Mouse (Mus musculus) cortical plate, adult 2 months (tissue): ENCODE measurements around the gene Kcne1l. TPM values are rescaled to one million over a fixed set of nuclear protein-coding genes. Genes with fewer than 3 reads are reported as not detected.

Source experiments
- H3K27ac ChIP-seq: fragments of 200-500 bp; 2 replicates; pipeline ENCODE4 v1.5.1; 2012; ENCODE audit warnings: low read length, control low read depth, inconsistent platforms; ENCODE audit not compliant: insufficient read depth
- H3K4me1 ChIP-seq: fragments of 200-500 bp; 2 replicates; pipeline ENCODE4 v1.6.1; 2011; ENCODE audit warnings: low read length; ENCODE audit not compliant: control insufficient read depth, insufficient read depth
- H3K4me3 ChIP-seq: fragments of 200-500 bp; 2 replicates; pipeline ENCODE4 v1.5.1; 2011; ENCODE audit warnings: mild to moderate bottlenecking, low read length, control low read depth; ENCODE audit not compliant: insufficient read depth
- CTCF ChIP-seq: fragments of 200-500 bp; IDR thresholded peaks from 2 replicates; pipeline ENCODE4 v1.5.1; 2011; ENCODE audit warnings: mild to moderate bottlenecking, control low read depth, low read length; ENCODE audit not compliant: insufficient read depth; ENCODE audit errors: extremely low read depth
- POLR2A ChIP-seq: fragments of 200-500 bp; IDR thresholded peaks from 2 replicates; pipeline ENCODE4 v1.6.1; 2011; ENCODE audit warnings: mild to moderate bottlenecking, low read length, control low read depth; ENCODE audit not compliant: insufficient read depth; ENCODE audit errors: extremely low read depth
- polyA plus RNA-seq: library from polyadenylated mRNA; depleted of rRNA; stranded (reverse); fragments of >200 nt; gene quantifications from 2 replicates; pipeline ENCODE4 v1.2.3, GENCODE M21; 2012; rRNA removed

The Kcne1l gene
- 7.1 and 9.2 TPM in 2 replicates for polyA plus RNA-seq

GRCm38 (mm10) chrX:142305869-142306581 lies at the start of gene Kcne1l:
TSS of gene Kcne1l (minus strand) at chrX:142306294.
- Histone ChIP-seq H3K4me1 (no peaks in the 10 kb centered on the region), H3K27ac (no peak within 1 kb of the TSS), H3K4me3 (no peak within 1 kb of the TSS)
- TF ChIP-seq POLR2A (no peak), CTCF (no peak)

- Histone ChIP-seq H3K27ac (no peak overlapping the region), H3K4me3 (no peak overlapping the region), H3K4me1 (no peaks in the 10 kb centered on the region)
- TF ChIP-seq CTCF: no peak
- no peak for TF ChIP-seq POLR2A
These were observed 30.1 kb upstream of the Kcne1l start for GRCm38 (mm10) chrX:142336207-142336606.

- Histone ChIP-seq H3K4me1 (no peaks in the 10 kb centered on the region), H3K27ac (no peak overlapping the region), H3K4me3 (no peak overlapping the region)
- TF ChIP-seq CTCF (no peak), POLR2A (no peak)
These were observed 29.4 kb upstream of the Kcne1l start for GRCm38 (mm10) chrX:142335502-142335901.

GRCm38 (mm10) chrX:142325760-142326159 lies 19.7 kb upstream of the Kcne1l start:
- no peak for TF ChIP-seq CTCF
- no peak for TF ChIP-seq POLR2A
- Histone ChIP-seq H3K27ac (no peak overlapping the region), H3K4me1 (no peaks in the 10 kb centered on the region), H3K4me3 (no peak overlapping the region)

- Histone ChIP-seq H3K27ac (no peak overlapping the region), H3K4me1 (no peaks in the 10 kb centered on the region; the same call in 1 of the 2 replicates), H3K4me3 (no peak overlapping the region)
- TF ChIP-seq CTCF (no peak), POLR2A (no peak)
These were observed 10.0 kb upstream of the Kcne1l start for GRCm38 (mm10) chrX:142316106-142316505.

GRCm38 (mm10) chrX:142315270-142315669 lies 9.2 kb upstream of the Kcne1l start:
- H3K4me3 ChIP-seq: no peak overlapping the region
- TF ChIP-seq CTCF: no peak
- no peak for TF ChIP-seq POLR2A
- no peaks in the 10 kb centered on the region; the same call in 1 of the 2 replicates for H3K4me1 ChIP-seq
- H3K27ac ChIP-seq: no peak overlapping the region

- Histone ChIP-seq H3K4me1 (no peaks in the 10 kb centered on the region; the same call in 1 of the 2 replicates), H3K4me3 (peak overlapping the region; percentile 30; the same call in 1 of the 2 replicates), H3K27ac (no peak overlapping the region)
- TF ChIP-seq POLR2A (no peak), CTCF (peak; percentile 67)
These were observed 8.4 kb upstream of the Kcne1l start for GRCm38 (mm10) chrX:142314307-142315024.

- no peaks in the 10 kb centered on the region; the same call in 1 of the 2 replicates for H3K4me1 ChIP-seq
- no peak for TF ChIP-seq POLR2A
- no peak for TF ChIP-seq CTCF
- H3K4me3 ChIP-seq: no peak overlapping the region
- no peak overlapping the region for H3K27ac ChIP-seq
These were observed 4.3 kb upstream of the Kcne1l start for GRCm38 (mm10) chrX:142310431-142310830.

GRCm38 (mm10) chrX:142305010-142305868 lies 855 bp downstream of the Kcne1l start:
- no peaks in the 10 kb centered on the region for H3K4me1 ChIP-seq
- no peak overlapping the region for H3K27ac ChIP-seq
- H3K4me3 ChIP-seq: no peak overlapping the region
- no peak for TF ChIP-seq CTCF

GRCm38 (mm10) chrX:142304592-142304991 lies 1.5 kb downstream of the Kcne1l start:
- Histone ChIP-seq H3K4me3 (no peak overlapping the region), H3K27ac (no peak overlapping the region), H3K4me1 (no peaks in the 10 kb centered on the region)
- TF ChIP-seq POLR2A: no peak
- TF ChIP-seq CTCF: no peak
